Mouse (Mus musculus) heart, embryonic 11.5 days (tissue): ENCODE results near the gene Hhipl1. TPM values are rescaled to one million over a fixed set of nuclear protein-coding genes. Genes with fewer than 3 reads are reported as not detected.

Experiments
- ATAC-seq: fragments of 200-750 bp; cut with Nextera tagmentation; replicated peaks from 2 replicates; pipeline ENCODE4 v1.8.0; 2017; ENCODE audit warnings: moderate library complexity; ENCODE audit not compliant: insufficient number of reproducible peaks, low FRiP score, low TSS enrichment
- H3K27ac ChIP-seq: fragments of 300-500 bp; sonication (generic); 2 replicates; pipeline ENCODE4 v1.5.1; 2014; ENCODE audit warnings: mild to moderate bottlenecking, low read depth, low read length
- H3K27me3 ChIP-seq: fragments of 300-500 bp; sonication (generic); 2 replicates; pipeline ENCODE4 v1.6.1; 2014; ENCODE audit warnings: mild to moderate bottlenecking, low read length, mixed read lengths; ENCODE audit not compliant: control insufficient read depth, insufficient read depth
- H3K36me3 ChIP-seq: fragments of 300-500 bp; sonication (generic); 2 replicates; pipeline ENCODE4 v1.6.1; 2014; ENCODE audit warnings: mild to moderate bottlenecking, low read length, moderate library complexity, mixed read lengths; ENCODE audit not compliant: control insufficient read depth, insufficient read depth
- H3K4me1 ChIP-seq: fragments of 300-500 bp; sonication (generic); 2 replicates; pipeline ENCODE4 v1.6.1; 2014; ENCODE audit warnings: low read length; ENCODE audit not compliant: control insufficient read depth, insufficient read depth
- H3K4me2 ChIP-seq: fragments of 300-500 bp; sonication (generic); 2 replicates; pipeline ENCODE4 v1.6.1; 2014; ENCODE audit warnings: mild to moderate bottlenecking, moderate library complexity
- H3K4me3 ChIP-seq: fragments of 300-500 bp; sonication (generic); 2 replicates; pipeline ENCODE4 v1.5.1; 2014; ENCODE audit warnings: low read depth, low read length
- H3K9ac ChIP-seq: fragments of 300-500 bp; sonication (generic); 2 replicates; pipeline ENCODE4 v1.6.1; 2014; ENCODE audit warnings: mild to moderate bottlenecking, low read depth, low read length, moderate library complexity
- H3K9me3 ChIP-seq: fragments of 300-500 bp; sonication (generic); replicated peaks from 2 replicates; pipeline ENCODE4 v1.6.1; 2016; ENCODE audit warnings: low read length; ENCODE audit not compliant: control insufficient read depth
- WGBS: fragments of 180-500 bp; shearing (Covaris S2); extraction: QIAGEN DNeasy Blood & Tissue Kit; methylation state at CpG from one replicate; pipeline ENCODE4 v1.1.7; 2014; ENCODE audit not compliant: insufficient replicate concordance; 5-methylcytosine and 5-hydroxymethylcytosine counted together
- polyA plus RNA-seq: library from polyadenylated mRNA; unstranded; fragments of >200 nt; fragmentation: Nextera tagmentation; extraction: Ambion mirVana; gene quantifications from 2 replicates; pipeline ENCODE4 v1.2.1, GENCODE M21; 2014

The Hhipl1 gene
- polyA plus RNA-seq, 1 experiment from 2014 or later: 0.29 TPM

DNA sequence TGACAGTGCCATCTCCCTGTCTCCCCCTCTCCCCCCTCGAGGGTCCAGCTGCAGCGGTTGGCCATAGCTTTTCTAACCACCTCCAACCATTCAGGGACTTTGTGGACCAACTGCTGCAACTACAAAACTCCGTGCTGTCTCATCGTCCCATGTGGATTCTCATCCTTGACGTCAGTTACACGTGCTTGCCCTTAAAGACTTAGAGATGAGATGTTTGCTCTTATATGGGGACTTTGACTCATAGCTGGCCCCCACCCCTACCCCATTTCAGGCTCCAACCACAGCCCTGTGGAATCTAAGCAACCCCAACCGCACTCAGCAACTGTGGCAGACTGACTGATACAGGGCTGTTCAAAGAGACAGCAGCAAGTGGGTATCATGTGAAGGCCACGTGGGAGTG is 898 bp upstream of the Hhipl1 start:
- Histone ChIP-seq H3K4me2 (no peak overlapping the region), H3K4me1 (peaks cover 6% of the 10 kb centered on the region), H3K36me3 (no peaks in the 10 kb centered on the region), H3K27me3 (peaks cover 30% of the 10 kb centered on the region), H3K4me3 (no peak overlapping the region), H3K27ac (no peak overlapping the region), H3K9me3 (no peaks in the 10 kb centered on the region), H3K9ac (no peak overlapping the region)
- 65% methylated on average over 8 of the region's 8 CpGs for WGBS
- ATAC-seq: no peak

DNA sequence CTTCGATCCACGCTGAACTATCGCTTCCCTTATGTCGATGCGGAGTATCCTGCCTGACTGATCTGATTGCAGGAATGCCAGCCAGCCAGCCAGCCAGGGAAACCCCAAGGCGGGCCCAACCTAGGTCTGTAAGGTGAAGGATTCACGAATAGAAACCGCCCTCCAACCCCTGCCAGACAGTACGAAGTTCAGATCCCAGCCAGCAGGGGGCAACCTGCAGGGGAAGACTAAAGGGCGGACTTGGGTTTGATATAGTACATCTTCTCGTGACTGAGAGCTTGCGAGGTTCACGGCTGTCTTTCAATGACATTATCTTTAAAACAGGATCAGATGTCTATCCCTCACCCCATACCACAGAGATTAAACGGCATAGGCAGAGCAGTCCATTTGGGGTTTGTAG is 1.5 kb downstream of the Hhipl1 start:
- no peak overlapping the region for H3K9ac ChIP-seq
- no peaks in the 10 kb centered on the region for H3K36me3 ChIP-seq
- H3K27me3 ChIP-seq: peaks cover 30% of the 10 kb centered on the region
- H3K9me3 ChIP-seq: no peaks in the 10 kb centered on the region
- H3K4me3 ChIP-seq: no peak overlapping the region
- H3K27ac ChIP-seq: no peak overlapping the region
- no peak for ATAC-seq
- WGBS: 17% methylated on average over 14 of the region's 14 CpGs
- H3K4me1 ChIP-seq: peaks cover 6% of the 10 kb centered on the region
- no peak overlapping the region for H3K4me2 ChIP-seq

DNA sequence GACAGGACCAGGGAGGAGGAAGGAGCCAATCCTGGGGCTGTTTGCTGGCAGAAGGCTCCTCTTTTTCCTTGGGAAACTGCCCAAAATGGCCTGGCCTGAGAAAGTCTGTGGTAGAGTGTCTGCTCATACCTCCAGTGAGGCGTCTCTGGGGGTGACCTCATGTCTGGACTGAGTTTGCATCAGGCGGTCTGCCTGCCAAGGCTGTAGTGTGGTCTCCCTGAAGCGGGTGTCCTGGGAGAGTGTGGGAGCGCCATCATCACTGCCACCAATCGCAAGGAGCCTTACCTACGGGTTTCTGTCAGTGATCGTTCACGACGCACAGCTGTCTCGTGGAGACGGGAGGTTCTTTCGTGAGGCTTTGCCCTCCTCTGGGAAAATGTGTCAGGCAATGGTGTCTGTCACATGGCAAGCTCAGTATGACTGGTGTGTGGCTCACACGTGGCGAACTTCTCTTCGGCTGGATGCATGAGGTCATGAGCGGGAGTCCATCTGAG is 2.3 kb downstream of the Hhipl1 start:
- Histone ChIP-seq H3K4me2 (no peak overlapping the region), H3K9ac (no peak overlapping the region), H3K27me3 (peaks cover 30% of the 10 kb centered on the region), H3K27ac (no peak overlapping the region), H3K9me3 (no peaks in the 10 kb centered on the region), H3K4me3 (no peak overlapping the region), H3K4me1 (peaks cover 6% of the 10 kb centered on the region), H3K36me3 (no peaks in the 10 kb centered on the region)
- no peak for ATAC-seq
- WGBS: 78% methylated on average over 16 of the region's 16 CpGs

DNA sequence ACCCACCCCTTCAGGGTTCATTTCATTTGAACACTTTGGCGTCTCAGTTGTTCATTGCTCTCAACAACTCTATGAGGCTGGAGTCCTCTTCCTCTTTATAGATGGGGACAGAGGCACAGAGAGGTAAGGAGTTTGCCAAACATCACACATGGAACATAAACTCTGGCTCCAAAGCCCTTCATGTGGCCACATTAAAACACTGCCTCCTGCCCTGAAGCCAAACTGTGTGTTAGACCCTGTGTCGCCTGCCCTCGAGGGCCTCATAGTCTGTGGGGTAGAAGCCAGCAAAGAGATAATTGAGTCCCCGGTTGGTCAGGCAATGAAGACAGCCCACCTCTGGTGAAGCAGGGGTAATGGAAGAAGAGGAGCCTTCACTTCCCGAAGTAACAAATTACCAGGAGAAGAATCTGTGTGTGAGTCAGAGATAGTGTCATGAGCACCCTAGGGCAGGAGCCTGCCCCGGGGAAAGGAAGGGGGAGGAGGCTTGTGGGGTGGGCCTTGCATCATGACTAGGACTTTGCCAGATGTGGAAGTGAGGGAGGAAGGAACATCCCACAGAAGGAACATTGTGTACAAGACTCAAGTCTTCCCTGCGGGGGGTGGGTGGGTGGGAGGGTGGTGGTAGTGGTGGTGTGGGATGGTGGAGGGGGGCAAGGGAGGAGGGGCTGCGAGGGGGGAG is 3.2 kb downstream of the Hhipl1 start:
- H3K27me3 ChIP-seq: peaks cover 30% of the 10 kb centered on the region

DNA sequence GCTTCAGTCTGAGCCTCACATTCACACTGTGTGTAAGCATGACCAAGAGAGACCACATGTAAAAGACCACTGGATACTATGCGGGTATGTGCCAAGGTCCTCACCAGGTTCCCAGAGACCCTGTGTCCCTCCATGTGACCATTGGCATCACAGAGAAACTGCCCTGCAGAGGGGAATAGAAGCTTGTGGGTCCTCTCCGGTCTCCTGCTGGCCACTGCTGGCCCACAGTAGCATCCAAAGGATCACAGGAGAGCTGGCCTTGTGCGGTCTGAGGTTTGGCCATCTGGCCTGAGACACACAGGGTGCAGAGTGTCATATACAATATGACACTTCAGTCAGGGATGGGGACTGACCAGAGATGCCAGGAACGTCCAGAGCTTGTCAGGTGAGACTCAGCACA is 4.0 kb downstream of the Hhipl1 start:
- Histone ChIP-seq H3K36me3 (no peaks in the 10 kb centered on the region), H3K9me3 (no peaks in the 10 kb centered on the region), H3K27me3 (peaks cover 22% of the 10 kb centered on the region), H3K4me3 (no peak overlapping the region), H3K27ac (no peak overlapping the region), H3K4me2 (no peak overlapping the region), H3K4me1 (peaks cover 6% of the 10 kb centered on the region), H3K9ac (no peak overlapping the region)
- no peak for ATAC-seq
- 81% methylated on average over 4 of the region's 4 CpGs for WGBS

More for the DNA sequence above, 3.2 kb downstream of the Hhipl1 start:
- H3K4me2 ChIP-seq: no peak overlapping the region
- no peaks in the 10 kb centered on the region for H3K9me3 ChIP-seq
- no peak overlapping the region for H3K27ac ChIP-seq
- H3K4me3 ChIP-seq: no peak overlapping the region
- H3K4me1 ChIP-seq: peaks cover 6% of the 10 kb centered on the region
- no peaks in the 10 kb centered on the region for H3K36me3 ChIP-seq
- H3K9ac ChIP-seq: no peak overlapping the region
- WGBS: 45% methylated on average over 8 of the region's 8 CpGs
- no peak for ATAC-seq

- Histone ChIP-seq H3K9me3 (no peaks in the 10 kb centered on the region), H3K36me3 (no peaks in the 10 kb centered on the region), H3K4me3 (no peak overlapping the region), H3K27ac (no peak overlapping the region), H3K9ac (no peak overlapping the region), H3K4me2 (no peak overlapping the region), H3K27me3 (peaks cover 21% of the 10 kb centered on the region), H3K4me1 (peaks cover 6% of the 10 kb centered on the region)
- ATAC-seq: no peak
- WGBS: 62% methylated on average over 7 of the region's 7 CpGs
Observed at GRCm38 (mm10) chr12:108310456-108311027, 4.5 kb downstream of the Hhipl1 start.

DNA sequence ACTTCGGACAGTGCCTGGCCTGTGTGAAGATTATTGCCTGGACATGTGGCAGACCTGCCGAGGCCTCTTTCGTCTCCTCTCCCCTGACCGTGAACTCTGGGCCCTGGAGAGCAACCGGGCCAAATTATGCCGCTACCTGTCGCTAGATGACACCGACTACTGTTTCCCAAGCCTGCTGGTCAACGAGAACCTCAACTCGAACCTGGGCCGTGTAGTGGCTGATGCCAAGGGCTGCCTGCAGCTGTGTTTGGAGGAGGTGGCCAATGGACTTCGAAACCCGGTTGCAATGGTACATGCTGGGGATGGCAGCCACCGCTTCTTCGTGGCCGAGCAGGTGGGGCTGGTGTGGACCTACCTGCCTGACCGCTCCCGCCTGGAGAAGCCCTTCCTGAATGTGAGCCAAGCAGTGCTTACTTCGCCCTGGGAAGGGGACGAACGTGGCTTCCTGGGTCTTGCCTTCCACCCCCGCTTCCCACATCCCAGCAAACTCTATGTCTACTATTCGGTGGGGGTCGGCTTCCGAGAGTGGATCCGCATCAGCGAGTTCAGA is 5.7 kb downstream of the Hhipl1 start:
- Histone ChIP-seq H3K4me1 (no peaks in the 10 kb centered on the region), H3K4me3 (no peak overlapping the region), H3K9ac (no peak overlapping the region), H3K27ac (no peak overlapping the region), H3K36me3 (no peaks in the 10 kb centered on the region), H3K9me3 (no peaks in the 10 kb centered on the region), H3K4me2 (no peak overlapping the region), H3K27me3 (peaks cover 25% of the 10 kb centered on the region)
- whole genome bisulfite sequencing: 88% methylated on average over 27 of the region's 27 CpGs
- ATAC-seq: no peak

GRCm38 (mm10) chr12:108312432-108312851 is 6.4 kb downstream of the Hhipl1 start:
- 44% methylated on average over 6 of the region's 6 CpGs for WGBS
- peaks cover 27% of the 10 kb centered on the region for H3K27me3 ChIP-seq
- no peaks in the 10 kb centered on the region for H3K36me3 ChIP-seq
- no peak overlapping the region for H3K9ac ChIP-seq
- H3K4me1 ChIP-seq: peaks cover 3% of the 10 kb centered on the region; the same call in 1 of the 2 replicates
- H3K27ac ChIP-seq: no peak overlapping the region
- no peak for ATAC-seq
- no peaks in the 10 kb centered on the region for H3K9me3 ChIP-seq
- H3K4me3 ChIP-seq: no peak overlapping the region
- H3K4me2 ChIP-seq: no peak overlapping the region
